Mouse (Mus musculus) leukemia stem cell, adult 10-12 weeks (primary cell): ENCODE results near the gene Cpne1. TPM values are rescaled to one million over a fixed set of nuclear protein-coding genes. Genes with fewer than 3 reads are reported as not detected.

ENCODE experiments used
- polyA plus RNA-seq: library from polyadenylated mRNA; stranded (reverse); fragments of >175 nt; gene quantifications from 2 replicates; pipeline ENCODE4 v1.2.3, GENCODE M21; 2012; ENCODE audit warnings: low replicate concordance

Gene Cpne1
- 16.5 and 29.2 TPM in 2 replicates for polyA plus RNA-seq

GRCm38 (mm10) chr2:156111358-156112079 is at the start of gene Cpne1, which contains the start of gene Rbm12:
TSS of gene Cpne1 (minus strand) at chr2:156111965.
TSS of gene Rbm12 (minus strand) at chr2:156111978.

DNA sequence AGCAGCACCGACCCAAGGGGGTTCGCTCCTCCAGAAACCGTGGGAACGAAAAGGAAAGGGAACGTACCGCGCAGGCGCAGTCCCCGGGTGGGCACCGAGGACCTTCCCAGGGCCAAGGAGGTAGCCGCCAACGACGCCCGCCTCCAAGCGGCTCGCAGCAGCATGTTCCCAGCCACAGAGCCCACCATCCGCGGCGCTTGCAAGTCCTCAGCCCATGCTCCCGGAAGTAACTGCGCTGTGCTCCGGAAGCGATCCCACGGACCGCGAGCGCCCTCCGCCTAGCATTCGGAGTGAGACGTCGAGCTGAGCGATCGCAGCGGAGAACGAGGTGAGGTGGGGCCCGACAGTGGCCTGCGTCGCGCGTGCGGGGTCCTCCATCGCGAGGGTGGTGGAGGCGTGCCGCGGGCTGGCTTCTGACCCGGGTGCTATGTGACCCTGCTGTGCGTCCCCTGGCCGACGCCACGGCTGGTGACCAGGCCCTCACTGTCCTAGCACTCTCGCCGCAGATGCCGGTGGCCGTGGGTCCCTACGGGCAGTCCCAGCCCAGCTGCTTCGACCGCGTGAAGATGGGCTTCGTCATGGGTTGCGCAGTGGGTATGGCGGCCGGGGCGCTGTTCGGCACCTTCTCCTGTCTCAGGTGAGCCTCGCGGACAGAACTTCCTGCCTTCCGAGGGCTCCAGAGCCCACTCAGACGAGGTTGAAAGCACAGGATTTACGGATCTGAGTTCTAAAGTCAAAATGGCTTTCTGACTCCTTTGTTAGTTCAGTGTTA is 32.4 kb upstream of the Cpne1 start, which contains the start of the genes Romo1 and Nfs1:
Romo1 (plus strand) TSS at position 87 of the 772 bp plus-strand sequence.
Nfs1 (minus strand) TSS at position 234 of the 772 bp plus-strand sequence.

DNA sequence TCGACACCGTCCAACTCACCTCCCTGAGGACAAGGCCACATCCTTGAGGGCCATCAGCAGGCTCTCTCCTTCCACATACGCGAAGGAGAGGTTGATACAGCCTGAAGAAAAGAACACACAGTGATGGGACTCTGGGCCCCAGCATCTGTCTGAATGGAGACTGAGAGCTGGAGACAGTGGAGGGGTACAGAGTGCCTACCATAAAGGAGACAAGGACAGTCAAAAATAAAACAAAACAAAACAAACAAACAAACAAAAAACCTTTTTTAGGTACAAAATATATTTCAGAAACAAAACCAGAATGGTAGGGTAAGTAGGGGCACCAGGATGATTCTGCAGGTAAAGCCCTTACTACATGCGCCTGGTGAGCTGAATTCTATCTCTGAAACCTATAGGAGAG is 15.2 kb upstream of the Cpne1 start, which contains the start of gene Gm28036:
Gm28036 (minus strand) TSS at position 101 of the 400 bp plus-strand sequence.

DNA sequence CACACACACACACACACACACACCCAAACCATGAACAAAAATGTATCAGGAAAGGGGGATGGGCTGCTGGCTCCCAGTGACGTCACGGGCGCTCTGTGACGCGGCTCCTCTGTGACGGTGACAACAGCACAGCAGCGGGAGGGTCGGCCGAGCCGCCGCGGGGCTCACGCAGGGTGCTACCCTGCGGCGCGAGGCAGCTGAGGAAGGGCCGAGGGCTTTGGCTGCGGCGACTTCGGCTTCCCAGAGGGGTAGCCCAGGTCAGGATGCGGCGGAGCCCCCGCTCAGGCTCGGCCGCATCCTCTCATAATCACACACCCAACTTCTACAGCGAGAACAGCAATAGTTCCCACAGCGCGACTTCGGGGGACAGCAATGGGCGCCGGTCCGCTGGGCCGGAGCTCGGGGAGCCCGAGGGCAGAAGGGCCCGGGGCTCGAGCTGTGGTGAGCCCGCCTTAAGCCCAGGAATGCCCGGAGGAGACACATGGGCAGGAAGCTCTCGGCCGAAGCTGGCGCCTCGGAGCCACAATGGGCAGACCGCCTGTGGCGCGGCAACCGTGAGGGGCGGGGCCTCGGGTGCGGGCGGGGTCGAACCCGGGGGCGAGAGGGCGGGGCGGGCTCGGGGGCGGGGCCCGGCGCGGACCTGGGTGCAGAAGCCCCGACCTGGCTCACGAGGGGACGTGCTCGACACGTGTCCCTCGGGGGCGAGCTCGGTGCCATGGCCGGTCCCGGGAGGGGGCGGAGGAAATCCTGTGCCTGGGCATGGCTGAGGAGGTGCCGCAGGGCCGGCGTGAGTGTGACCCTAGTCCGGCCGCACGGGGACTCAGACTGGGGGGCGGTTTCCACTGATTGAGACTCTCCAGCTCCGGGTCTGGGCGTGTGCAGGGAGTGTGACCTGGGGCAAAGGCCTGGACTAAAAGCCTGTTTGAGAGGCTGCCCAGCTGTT is 46.4 kb downstream of the Cpne1 start, which contains the start of gene Spag4:
Spag4 (plus strand) TSS at position 77 of the 943 bp plus-strand sequence.

DNA sequence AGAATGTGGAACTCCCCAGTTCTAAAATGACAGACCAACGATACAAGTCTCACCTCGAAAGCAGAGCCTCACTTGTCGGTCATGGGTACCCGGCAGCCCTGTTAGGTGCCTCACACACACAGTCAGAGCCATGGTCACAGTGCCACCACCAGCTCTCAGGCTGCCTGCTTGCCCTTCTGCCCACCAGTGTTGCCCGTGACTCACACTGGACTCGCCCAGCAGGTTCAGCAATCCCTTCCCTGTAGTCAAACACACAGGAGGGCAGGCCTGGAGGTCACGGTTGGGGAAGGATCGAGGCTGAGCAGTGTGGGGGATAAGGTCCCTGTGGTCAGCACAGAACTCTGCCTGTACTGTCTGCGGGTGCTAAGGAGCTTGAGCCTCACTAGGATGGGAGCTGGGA is 58.9 kb downstream of the Cpne1 start, which contains the start of gene Fer1l4:
Fer1l4 (minus strand) TSS at position 132 of the 400 bp plus-strand sequence.

Other genes with a start within 250 kb of the Cpne1 start
- 1.9 and 2.0 TPM in 2 replicates for gene Uqcc1, start 181.7 kb downstream of the Cpne1 start, polyA plus RNA-seq
- 0.25 TPM in 1 of 2 replicates, not detected in the other for gene Gm15557, start 171.2 kb downstream of the Cpne1 start, polyA plus RNA-seq
- 0.31 and 0.70 TPM in 2 replicates for gene Gdf5, start 166.6 kb downstream of the Cpne1 start, polyA plus RNA-seq
- 13.3 and 14.7 TPM in 2 replicates for gene Cep250, start 155.5 kb downstream of the Cpne1 start, polyA plus RNA-seq
- 0.34 and 0.60 TPM in 2 replicates for gene 6430550D23Rik, start 104.0 kb downstream of the Cpne1 start, polyA plus RNA-seq
- gene Ergic3, start 103.9 kb downstream of the Cpne1 start, polyA plus RNA-seq, result 23.3 and 34.1 TPM in 2 replicates
- gene Fer1l4, start 59.0 kb downstream of the Cpne1 start, polyA plus RNA-seq, result 0.24 and 0.41 TPM in 2 replicates
- 3.1 and 3.3 TPM in 2 replicates for gene Spag4, start 46.8 kb downstream of the Cpne1 start, polyA plus RNA-seq
- gene Rbm12, start within 50 bp of the Cpne1 start, polyA plus RNA-seq, result 6.2 and 8.1 TPM in 2 replicates
- 0.68 TPM in 1 of 2 replicates, not detected in the other for gene Gm28036, start 15.1 kb upstream of the Cpne1 start, polyA plus RNA-seq
- gene Romo1, start 32.1 kb upstream of the Cpne1 start, polyA plus RNA-seq, result 105 and 200 TPM in 2 replicates
- 36.7 and 38.3 TPM in 2 replicates for gene Nfs1, start 32.2 kb upstream of the Cpne1 start, polyA plus RNA-seq
- 221 and 282 TPM in 2 replicates for gene Rbm39, start 68.3 kb upstream of the Cpne1 start, polyA plus RNA-seq
- gene Phf20, start 84.5 kb upstream of the Cpne1 start, polyA plus RNA-seq, result 23.0 and 27.4 TPM in 2 replicates
- gene Cnbd2, start 200.3 kb upstream of the Cpne1 start, polyA plus RNA-seq, result 0.19 TPM in 1 of 2 replicates, not detected in the other
- 633 and 1,863 TPM in 2 replicates for gene Scand1, start 200.7 kb upstream of the Cpne1 start, polyA plus RNA-seq